Mouse (Mus musculus): Measurements from ENCODE around the gene Efna5. TPM values are rescaled to one million over a fixed set of nuclear protein-coding genes. Genes with fewer than 3 reads are reported as not detected.

The Efna5 gene
- polyA plus RNA-seq, 1 experiment = 2.8 TPM

GRCm38 (mm10) chr17:62628474-62628873 lies 252.6 kb downstream of the Efna5 start:
- Histone ChIP-seq H3ac (ENCODE audit: control insufficient read depth, insufficient read length) (no peak overlapping the region), H3K4me2 (ENCODE audit: low read depth) (no peak overlapping the region), H3K27me3 (ENCODE audit: control insufficient read depth, insufficient read depth, insufficient read length) (no peaks in the 10 kb centered on the region), H3K36me3 (ENCODE audit: control insufficient read depth, insufficient read depth) (no peaks in the 10 kb centered on the region), H3K4me3 (no peak overlapping the region), H3K79me2 (ENCODE audit: control insufficient read depth, insufficient read depth) (no peaks in the 10 kb centered on the region)
- TF ChIP-seq POLR2AphosphoS2 (IDR thresholded peaks at IDR 0.05; ENCODE audit: insufficient read length, low read depth) (no peak), USF1 (IDR thresholded peaks at IDR 0.05; ENCODE audit: low read depth) (no peak)

DNA sequence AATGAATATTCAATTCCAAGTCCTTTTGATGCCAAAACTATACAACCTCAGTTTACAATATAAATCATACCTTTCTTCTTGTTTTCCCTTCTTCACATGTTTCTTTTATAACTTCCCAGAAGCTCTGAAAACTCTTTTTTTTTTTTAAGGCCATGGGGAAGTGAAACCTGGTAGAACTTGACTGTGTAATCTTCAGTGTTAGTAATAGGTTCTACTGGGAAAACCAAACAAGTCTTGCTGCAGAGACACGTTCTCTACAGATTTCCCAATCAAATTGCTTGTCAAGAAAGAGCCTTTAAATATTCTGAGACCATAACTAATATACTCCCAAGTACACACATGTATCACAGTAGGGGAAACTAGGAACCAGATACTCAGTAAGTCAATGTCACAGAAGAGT lies 253.6 kb downstream of the Efna5 start:
- H3K36me3 ChIP-seq (ENCODE audit: control insufficient read depth, insufficient read depth) = no peaks in the 10 kb centered on the region
- no peaks in the 10 kb centered on the region for H3K79me2 ChIP-seq (ENCODE audit: control insufficient read depth, insufficient read depth)
- H3K4me2 ChIP-seq (ENCODE audit: low read depth) = no peak overlapping the region
- H3K4me3 ChIP-seq = no peak overlapping the region
- H3K27me3 ChIP-seq (ENCODE audit: control insufficient read depth, insufficient read depth, insufficient read length) = no peaks in the 10 kb centered on the region
- no peak overlapping the region for H3ac ChIP-seq (ENCODE audit: control insufficient read depth, insufficient read length)
- TF ChIP-seq TCF12 (IDR thresholded peaks at IDR 0.05; ENCODE audit: insufficient read depth, poor library complexity, severe bottlenecking) = no peak
- TF ChIP-seq MAX (IDR thresholded peaks at IDR 0.05; ENCODE audit: low read depth) = no peak
- TF ChIP-seq CEBPB (IDR thresholded peaks at IDR 0.05; ENCODE audit: insufficient read depth, poor library complexity, severe bottlenecking) = no peak
- no peak for TF ChIP-seq TCF3 (IDR thresholded peaks at IDR 0.05; ENCODE audit: insufficient read length, low read depth)
- TF ChIP-seq USF1 (IDR thresholded peaks at IDR 0.05; ENCODE audit: low read depth) = no peak
- no peak for TF ChIP-seq MYOD1 (IDR thresholded peaks at IDR 0.05; ENCODE audit: control insufficient read depth in 1 of 3, insufficient read length in 2 of 3, low read depth in 2 of 3)
- no peak for TF ChIP-seq REST (IDR thresholded peaks at IDR 0.05; ENCODE audit: insufficient read depth, insufficient read length)
- TF ChIP-seq SRF (IDR thresholded peaks at IDR 0.05; ENCODE audit: control insufficient read depth, insufficient read length, low read depth) = no peak
- no peak for TF ChIP-seq POLR2A (IDR thresholded peaks at IDR 0.05; ENCODE audit: insufficient read length, low read depth)
- no peak for TF ChIP-seq POLR2AphosphoS2 (IDR thresholded peaks at IDR 0.05; ENCODE audit: insufficient read length, low read depth)
- no peak for TF ChIP-seq MYOG (IDR thresholded peaks at IDR 0.05; ENCODE audit: control insufficient read depth in 1 of 3, insufficient read depth in 1 of 3, insufficient read length in 2 of 3, low read depth in 2 of 3)

GRCm38 (mm10) chr17:62625646-62626020 lies 255.5 kb downstream of the Efna5 start:
- TF ChIP-seq SRF (IDR thresholded peaks at IDR 0.05; ENCODE audit: control insufficient read depth, insufficient read length, low read depth) (no peak), MYOG (IDR thresholded peaks at IDR 0.05; ENCODE audit: control insufficient read depth in 1 of 3, insufficient read depth in 1 of 3, insufficient read length in 2 of 3, low read depth in 2 of 3) (peak in 1 of 3 experiments; percentile 18), MAX (IDR thresholded peaks at IDR 0.05; ENCODE audit: low read depth) (no peak), USF1 (IDR thresholded peaks at IDR 0.05; ENCODE audit: low read depth) (no peak)

DNA sequence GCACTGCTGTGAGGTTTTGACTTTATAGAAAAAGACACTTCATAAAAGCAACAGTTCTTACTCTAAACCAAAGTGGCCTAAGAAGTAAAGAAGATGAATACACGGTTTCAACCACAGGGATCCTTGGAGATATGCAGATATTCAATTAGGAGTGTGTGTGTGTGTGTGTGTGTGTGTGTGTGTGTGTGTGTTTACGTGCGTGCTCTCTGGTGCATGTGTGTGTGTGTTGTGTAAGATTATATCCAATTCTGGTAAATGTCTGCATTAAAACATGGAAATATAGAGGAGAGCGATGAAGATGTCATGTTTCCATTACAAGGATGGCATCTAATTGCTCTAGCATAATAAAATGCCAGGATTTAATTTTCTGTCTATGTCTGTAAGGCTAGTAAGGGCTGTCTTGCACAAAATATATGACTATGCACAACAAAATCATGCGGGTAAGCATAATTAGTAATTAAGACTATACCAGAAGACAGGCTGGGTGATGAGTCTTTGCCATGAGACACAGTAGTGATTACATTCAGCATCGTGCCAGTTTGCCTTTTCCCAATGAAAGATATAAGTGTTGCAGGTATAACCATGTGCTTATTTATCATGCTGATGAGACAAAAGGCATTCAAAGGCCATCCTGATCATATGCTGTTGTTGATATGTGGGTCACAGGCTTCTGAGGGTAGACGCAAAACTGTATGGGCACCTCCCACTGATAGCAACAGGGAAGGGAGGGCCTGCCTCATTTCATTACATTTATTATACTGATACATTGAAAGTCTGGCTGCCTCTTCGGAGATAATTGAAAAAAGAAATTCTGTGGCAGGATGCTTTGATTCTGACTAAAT lies 256.1 kb downstream of the Efna5 start:
- H3K4me2 ChIP-seq (ENCODE audit: low read depth) = no peak overlapping the region
- H3K27me3 ChIP-seq (ENCODE audit: control insufficient read depth, insufficient read depth, insufficient read length) = no peaks in the 10 kb centered on the region
- no peaks in the 10 kb centered on the region for H3K79me2 ChIP-seq (ENCODE audit: control insufficient read depth, insufficient read depth)
- H3K36me3 ChIP-seq (ENCODE audit: control insufficient read depth, insufficient read depth) = no peaks in the 10 kb centered on the region
- no peak overlapping the region for H3K4me3 ChIP-seq
- TF ChIP-seq MAX (IDR thresholded peaks at IDR 0.05; ENCODE audit: low read depth) (no peak), CEBPB (IDR thresholded peaks at IDR 0.05; ENCODE audit: insufficient read depth, poor library complexity, severe bottlenecking) (no peak)
- no peak overlapping the region for H3ac ChIP-seq (ENCODE audit: control insufficient read depth, insufficient read length)

More at GRCm38 (mm10) chr17:62625646-62626020, 255.5 kb downstream of the Efna5 start:
- H3K4me3 ChIP-seq = no peak overlapping the region
- H3ac ChIP-seq (ENCODE audit: control insufficient read depth, insufficient read length) = no peak overlapping the region
- H3K79me2 ChIP-seq (ENCODE audit: control insufficient read depth, insufficient read depth) = no peaks in the 10 kb centered on the region
- H3K4me2 ChIP-seq (ENCODE audit: low read depth) = no peak overlapping the region
- H3K27me3 ChIP-seq (ENCODE audit: control insufficient read depth, insufficient read depth, insufficient read length) = no peaks in the 10 kb centered on the region
- no peaks in the 10 kb centered on the region for H3K36me3 ChIP-seq (ENCODE audit: control insufficient read depth, insufficient read depth)

GRCm38 (mm10) chr17:62623224-62623623 lies 257.9 kb downstream of the Efna5 start:
- Histone ChIP-seq H3K79me2 (ENCODE audit: control insufficient read depth, insufficient read depth) (no peaks in the 10 kb centered on the region), H3K27me3 (ENCODE audit: control insufficient read depth, insufficient read depth, insufficient read length) (no peaks in the 10 kb centered on the region), H3ac (ENCODE audit: control insufficient read depth, insufficient read length) (no peak overlapping the region), H3K36me3 (ENCODE audit: control insufficient read depth, insufficient read depth) (no peaks in the 10 kb centered on the region), H3K4me3 (no peak overlapping the region), H3K4me2 (ENCODE audit: low read depth) (no peak overlapping the region)
- TF ChIP-seq MYOG (IDR thresholded peaks at IDR 0.05; ENCODE audit: control insufficient read depth in 1 of 3, insufficient read depth in 1 of 3, insufficient read length in 2 of 3, low read depth in 2 of 3) (no peak), TCF12 (IDR thresholded peaks at IDR 0.05; ENCODE audit: insufficient read depth, poor library complexity, severe bottlenecking) (no peak), USF1 (IDR thresholded peaks at IDR 0.05; ENCODE audit: low read depth) (no peak), REST (IDR thresholded peaks at IDR 0.05; ENCODE audit: insufficient read depth, insufficient read length) (no peak), E2F4 (IDR thresholded peaks at IDR 0.05; ENCODE audit: insufficient read depth) (no peak), POLR2AphosphoS2 (IDR thresholded peaks at IDR 0.05; ENCODE audit: insufficient read length, low read depth) (no peak), CEBPB (IDR thresholded peaks at IDR 0.05; ENCODE audit: insufficient read depth, poor library complexity, severe bottlenecking) (no peak), MAX (IDR thresholded peaks at IDR 0.05; ENCODE audit: low read depth) (no peak), POLR2A (IDR thresholded peaks at IDR 0.05; ENCODE audit: insufficient read length, low read depth) (no peak), MYOD1 (IDR thresholded peaks at IDR 0.05; ENCODE audit: control insufficient read depth in 1 of 3, insufficient read length in 2 of 3, low read depth in 2 of 3) (no peak), TCF3 (IDR thresholded peaks at IDR 0.05; ENCODE audit: insufficient read length, low read depth) (no peak)
